Mouse (Mus musculus) small intestine, adult 2 months (tissue): ENCODE results near the gene Cpne5.

Experiments used
- CTCF ChIP-seq: fragments of 200-500 bp; IDR thresholded peaks from 2 replicates; pipeline ENCODE4 v1.5.1; 2012; ENCODE audit warnings: low read depth, mild to moderate bottlenecking, control low read depth, inconsistent platforms, low read length, moderate library complexity, mixed read lengths; ENCODE audit not compliant: insufficient replicate concordance, insufficient read length; ENCODE audit errors: extremely low read depth
- POLR2A ChIP-seq: fragments of 200-500 bp; IDR thresholded peaks from 2 replicates; pipeline ENCODE4 v1.6.1; 2012; ENCODE audit warnings: low read depth, mild to moderate bottlenecking, control low read depth, inconsistent platforms, low read length, moderate library complexity

DNA sequence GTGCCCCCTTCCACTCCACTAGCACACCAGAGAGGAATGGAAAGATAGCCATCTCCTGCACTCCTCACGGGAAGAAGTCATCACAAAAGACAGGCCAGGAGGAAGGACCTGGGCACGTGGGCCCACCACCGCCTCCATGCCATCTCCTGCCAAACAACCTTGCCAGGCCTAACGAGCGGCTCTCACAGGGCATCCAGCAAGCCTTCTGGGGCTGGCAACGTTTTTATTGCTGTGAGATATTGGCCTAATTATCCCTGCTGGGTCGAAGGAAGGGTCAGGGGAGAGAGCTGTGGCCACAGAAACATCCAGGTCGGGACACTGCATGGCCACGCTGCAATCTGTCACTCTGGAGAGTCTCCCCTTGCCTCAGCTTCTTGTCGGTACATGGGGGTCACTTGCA is 6.9 kb downstream of the Cpne5 start:
- TF ChIP-seq POLR2A (no peak), CTCF (no peak)
